Mouse (Mus musculus) brain, embryonic 14.5 days (tissue): ENCODE results near the gene Ctdspl. TPM values are rescaled to one million over a fixed set of nuclear protein-coding genes. Genes with fewer than 3 reads are reported as not detected.
A peak's percentile ranks its signal among the peaks of the same experiment; 100 is the strongest.

Experiments used
- DNase-seq: peaks from one replicate; pipeline ENCODE4 v3.0.0-alpha.2; 2011; ENCODE audit warnings: low read depth
- CTCF ChIP-seq: fragments of 200-500 bp; IDR thresholded peaks from 2 replicates; pipeline ENCODE4 v1.5.1; 2012; ENCODE audit warnings: inconsistent platforms, mild to moderate bottlenecking, moderate library complexity, borderline replicate concordance; ENCODE audit not compliant: insufficient read depth, insufficient read length; ENCODE audit errors: extremely low read depth
- POLR2A ChIP-seq: fragments of 200-500 bp; IDR thresholded peaks from 2 replicates; pipeline ENCODE4 v1.6.1; 2012; ENCODE audit warnings: mild to moderate bottlenecking, inconsistent platforms, borderline replicate concordance; ENCODE audit not compliant: poor library complexity, insufficient read depth, insufficient read length, severe bottlenecking; ENCODE audit errors: extremely low read depth
- polyA plus RNA-seq: library from polyadenylated mRNA; depleted of rRNA; stranded (reverse); fragments of >200 nt; gene quantifications from 2 replicates; pipeline ENCODE4 v1.2.3, GENCODE M21; 2012

Ctdspl gene
- polyA plus RNA-seq, 1 experiment = 16.0 TPM

GRCm38 (mm10) chr9:118994524-118995227, 68.4 kb downstream of the Ctdspl start:
- no peak for DNase-seq
- TF ChIP-seq POLR2A = no peak
- TF ChIP-seq CTCF = no peak

DNA sequence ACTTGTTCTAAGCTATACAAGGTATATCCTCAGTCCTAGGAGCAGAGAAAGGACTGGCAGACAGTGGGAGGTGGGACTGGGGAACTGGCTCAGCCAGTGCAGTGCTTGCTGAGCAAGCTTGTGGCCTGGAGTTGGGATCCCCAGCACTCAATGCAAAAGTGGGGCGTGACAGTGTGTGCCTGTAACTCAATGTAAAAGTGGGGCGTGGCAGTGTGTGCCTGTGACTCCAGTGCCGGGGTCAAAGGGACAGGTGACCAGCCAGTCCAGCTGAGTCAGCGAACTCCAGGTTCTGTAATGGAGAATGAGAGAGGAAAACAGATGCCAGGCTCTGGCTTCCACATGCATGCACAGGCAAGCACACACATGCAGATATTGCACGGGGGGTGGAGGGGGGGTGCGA, 69.3 kb downstream of the Ctdspl start:
- no peak for DNase-seq
- no peak for TF ChIP-seq POLR2A
- TF ChIP-seq CTCF = no peak

GRCm38 (mm10) chr9:118997241-118997640, 71.0 kb downstream of the Ctdspl start:
- TF ChIP-seq POLR2A = no peak
- TF ChIP-seq CTCF = no peak
- no peak for DNase-seq

DNA sequence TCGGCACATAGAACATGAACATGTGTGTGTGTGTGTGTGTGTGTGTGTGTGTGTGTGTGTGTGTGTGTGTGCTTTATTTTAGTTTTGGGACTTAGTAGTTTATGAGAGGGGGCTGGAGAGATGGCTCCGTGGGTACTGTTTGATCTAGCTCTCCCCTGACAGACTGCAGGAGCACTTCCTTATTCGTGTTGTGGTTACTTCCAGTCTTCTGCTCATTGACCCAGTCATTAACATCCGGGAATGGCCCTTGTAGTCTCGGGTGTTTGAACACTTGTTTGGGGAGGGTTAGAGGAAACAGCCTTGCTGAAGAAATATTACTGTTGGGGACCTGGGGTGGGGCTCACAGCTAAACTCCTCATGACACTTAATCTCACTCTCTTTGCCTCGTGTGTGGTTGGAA, 73.9 kb downstream of the Ctdspl start:
- no peak for TF ChIP-seq CTCF
- DNase-seq = no peak

DNA sequence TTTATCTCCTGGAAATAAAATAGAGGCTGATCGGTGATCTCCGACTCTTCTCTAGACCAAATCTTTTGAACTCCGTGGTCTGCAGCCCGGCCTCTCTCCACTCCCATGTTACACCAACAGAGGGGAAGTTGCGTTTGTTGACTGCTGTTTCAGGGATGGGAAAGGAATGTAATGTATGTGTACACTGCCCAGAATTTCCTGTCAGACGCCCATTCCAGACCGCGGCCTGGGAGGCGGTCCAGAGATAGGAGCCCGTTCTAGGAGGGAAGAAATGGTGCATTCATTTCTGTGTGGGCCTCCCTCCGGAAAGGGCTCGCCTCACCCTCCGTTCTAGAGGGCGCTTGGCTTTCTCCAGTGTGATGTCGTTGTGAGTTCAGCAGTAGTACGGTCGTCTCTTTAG, 76.0 kb downstream of the Ctdspl start:
- DNase-seq = no peak
- TF ChIP-seq CTCF = no peak

- DNase-seq = no peak
- no peak for TF ChIP-seq CTCF
- no peak for TF ChIP-seq POLR2A
Measured at GRCm38 (mm10) chr9:119003990-119004702, 77.9 kb downstream of the Ctdspl start.

DNA sequence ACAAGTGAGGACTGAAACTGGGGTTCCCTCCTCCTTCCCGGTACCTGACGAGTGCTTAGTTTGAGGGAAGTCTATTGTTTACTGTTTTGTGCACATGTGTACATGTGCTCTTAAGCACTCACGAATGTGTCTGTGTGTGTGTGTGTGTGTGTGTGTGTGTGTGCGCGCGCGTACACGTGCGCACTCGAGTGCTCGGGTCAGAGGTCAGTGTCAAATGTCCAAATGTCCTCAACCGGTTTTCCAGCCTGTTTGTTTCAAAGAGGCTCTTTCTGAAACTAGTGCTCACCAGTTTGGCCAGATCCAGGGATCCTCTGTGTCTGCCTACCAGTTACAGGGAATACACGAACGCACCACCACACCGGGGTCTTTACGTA, 78.4 kb downstream of the Ctdspl start:
- TF ChIP-seq CTCF = no peak
- no peak for TF ChIP-seq POLR2A

DNA sequence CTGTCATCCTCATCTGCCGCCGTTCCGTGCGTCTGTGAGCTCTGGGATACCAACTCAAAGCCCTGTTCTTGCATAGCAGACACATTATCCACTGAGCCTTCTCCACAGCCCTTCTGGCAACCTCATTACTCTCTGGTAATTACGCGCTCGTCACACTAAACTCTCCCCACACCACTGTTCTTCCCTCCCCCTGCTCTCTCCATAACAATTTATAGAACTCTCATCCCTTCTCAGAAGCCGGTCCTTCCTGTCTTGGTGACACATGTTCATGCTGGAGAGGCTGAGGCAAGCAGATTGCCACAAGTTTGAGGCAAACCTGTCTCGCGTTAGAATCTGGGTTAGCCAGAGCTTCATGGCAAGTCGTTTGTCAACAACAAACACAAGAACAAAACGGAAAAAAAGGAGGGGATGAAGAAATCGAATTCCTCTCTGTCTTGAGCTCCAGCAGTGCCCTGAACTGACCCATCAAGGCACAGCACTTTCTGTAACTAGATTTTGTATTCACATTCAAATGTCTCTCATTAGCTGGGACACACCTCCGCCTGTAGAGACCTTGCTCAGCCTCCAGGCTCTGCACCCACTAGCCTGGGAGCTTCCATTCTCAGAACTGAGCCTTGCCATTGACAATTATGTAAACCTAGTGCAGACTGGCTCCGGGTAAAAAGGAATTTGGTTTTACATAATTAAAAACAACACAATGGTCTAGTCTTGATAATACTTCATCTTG, 79.2 kb downstream of the Ctdspl start:
- DNase-seq = peak; percentile 47
- TF ChIP-seq CTCF (no peak), POLR2A (no peak)

More for the DNA sequence above, 78.4 kb downstream of the Ctdspl start:
- no peak for DNase-seq

GRCm38 (mm10) chr9:119007266-119007665, 81.0 kb downstream of the Ctdspl start:
- no peak for DNase-seq
- no peak for TF ChIP-seq CTCF
- no peak for TF ChIP-seq POLR2A

DNA sequence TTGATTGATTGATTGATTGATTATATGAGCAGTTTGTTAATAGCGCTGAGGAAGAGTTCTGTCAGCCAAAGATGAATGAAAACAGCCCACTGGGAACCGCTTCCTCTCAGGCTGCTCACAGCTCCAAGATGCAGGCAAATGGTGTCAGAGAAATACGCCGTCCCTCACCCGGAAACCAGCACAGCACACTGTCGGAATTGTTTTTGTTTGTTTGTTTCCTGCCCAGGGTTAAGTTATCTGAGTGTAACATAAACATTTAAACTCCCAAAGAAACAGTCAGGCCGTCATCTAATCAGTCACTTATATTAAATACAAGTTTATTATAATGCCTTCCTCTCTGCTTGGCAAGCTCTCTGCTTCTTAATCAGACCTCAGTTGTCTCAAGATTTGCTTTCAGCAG, 82.6 kb downstream of the Ctdspl start:
- no peak for TF ChIP-seq POLR2A
- no peak for TF ChIP-seq CTCF

DNA sequence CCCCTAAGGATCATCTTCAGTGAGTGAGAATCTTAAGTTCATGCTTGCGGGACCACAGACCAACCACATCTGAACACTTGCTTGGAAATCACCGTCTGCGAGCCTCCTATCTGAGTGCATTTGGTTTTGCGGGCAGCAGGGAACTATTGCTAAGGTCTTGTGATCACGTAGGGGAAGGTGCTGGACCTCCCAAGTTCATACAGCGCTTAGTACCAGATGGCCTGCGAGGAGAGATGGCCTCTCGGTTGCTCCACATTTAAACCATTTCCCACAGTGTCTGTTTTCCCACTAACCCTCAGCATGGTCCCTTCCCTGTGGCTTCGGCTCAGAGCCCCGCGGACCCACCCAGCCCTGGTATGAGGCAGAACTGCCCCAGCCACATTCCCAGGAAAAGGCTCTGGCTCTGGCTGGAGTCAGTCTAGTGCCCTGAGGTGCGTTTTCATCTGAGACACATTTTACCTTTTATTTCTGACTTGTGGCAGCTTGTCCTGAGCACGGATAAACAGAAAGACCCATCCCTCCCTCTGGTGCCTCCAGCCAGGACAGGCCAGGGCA, 84.0 kb downstream of the Ctdspl start:
- DNase-seq = no peak
- TF ChIP-seq POLR2A (no peak), CTCF (no peak)

More for the DNA sequence above, 82.6 kb downstream of the Ctdspl start:
- no peak for DNase-seq
